Mouse (Mus musculus): Measurements from ENCODE around the gene Pcca. TPM values are rescaled to one million over a fixed set of nuclear protein-coding genes. Genes with fewer than 3 reads are reported as not detected.

The Pcca gene
- polyA plus RNA-seq, 1 experiment = 18.8 TPM

GRCm38 (mm10) chr14:122700333-122700732, 166.2 kb downstream of the Pcca start:
- Histone ChIP-seq H3ac (ENCODE audit: control insufficient read depth, insufficient read length) (no peak overlapping the region), H3K4me2 (ENCODE audit: low read depth) (no peak overlapping the region), H3K4me3 (no peak overlapping the region), H3K36me3 (ENCODE audit: control insufficient read depth, insufficient read depth) (no peaks in the 10 kb centered on the region), H3K27me3 (ENCODE audit: control insufficient read depth, insufficient read depth, insufficient read length) (no peaks in the 10 kb centered on the region), H3K79me2 (ENCODE audit: control insufficient read depth, insufficient read depth) (no peaks in the 10 kb centered on the region)
- TF ChIP-seq POLR2AphosphoS2 (IDR thresholded peaks at IDR 0.05; ENCODE audit: insufficient read length, low read depth) (no peak), E2F4 (IDR thresholded peaks at IDR 0.05; ENCODE audit: insufficient read depth) (no peak), POLR2A (IDR thresholded peaks at IDR 0.05; ENCODE audit: insufficient read length, low read depth) (no peak), REST (IDR thresholded peaks at IDR 0.05; ENCODE audit: insufficient read depth, insufficient read length) (no peak), CEBPB (IDR thresholded peaks at IDR 0.05; ENCODE audit: insufficient read depth, poor library complexity, severe bottlenecking) (no peak), SRF (IDR thresholded peaks at IDR 0.05; ENCODE audit: control insufficient read depth, insufficient read length, low read depth) (no peak)

GRCm38 (mm10) chr14:122713793-122714192, 179.7 kb downstream of the Pcca start:
- Histone ChIP-seq H3K4me3 (peak overlapping the region; percentile 7), H3K27me3 (ENCODE audit: control insufficient read depth, insufficient read depth, insufficient read length) (no peaks in the 10 kb centered on the region), H3K79me2 (ENCODE audit: control insufficient read depth, insufficient read depth) (no peaks in the 10 kb centered on the region), H3K36me3 (ENCODE audit: control insufficient read depth, insufficient read depth) (no peaks in the 10 kb centered on the region), H3K4me2 (ENCODE audit: low read depth) (peak overlapping the region; percentile 44), H3ac (ENCODE audit: control insufficient read depth, insufficient read length) (no peak overlapping the region)
- TF ChIP-seq CEBPB (IDR thresholded peaks at IDR 0.05; ENCODE audit: insufficient read depth, poor library complexity, severe bottlenecking) = peak; percentile 55; the same call in 1 of the 2 replicates
- TF ChIP-seq MYOD1 (IDR thresholded peaks at IDR 0.05; ENCODE audit: control insufficient read depth in 1 of 3, insufficient read length in 2 of 3, low read depth in 2 of 3) = no peak

GRCm38 (mm10) chr14:122714911-122715310, 180.8 kb downstream of the Pcca start:
- peak overlapping the region; percentile 44 for H3K4me2 ChIP-seq (ENCODE audit: low read depth)
- H3K79me2 ChIP-seq (ENCODE audit: control insufficient read depth, insufficient read depth) = no peaks in the 10 kb centered on the region
- H3K27me3 ChIP-seq (ENCODE audit: control insufficient read depth, insufficient read depth, insufficient read length) = no peaks in the 10 kb centered on the region
- TF ChIP-seq CEBPB (IDR thresholded peaks at IDR 0.05; ENCODE audit: insufficient read depth, poor library complexity, severe bottlenecking) (no peak), E2F4 (IDR thresholded peaks at IDR 0.05; ENCODE audit: insufficient read depth) (no peak), MYOD1 (IDR thresholded peaks at IDR 0.05; ENCODE audit: control insufficient read depth in 1 of 3, insufficient read length in 2 of 3, low read depth in 2 of 3) (no peak), REST (IDR thresholded peaks at IDR 0.05; ENCODE audit: insufficient read depth, insufficient read length) (no peak), MAX (IDR thresholded peaks at IDR 0.05; ENCODE audit: low read depth) (no peak)
- no peaks in the 10 kb centered on the region for H3K36me3 ChIP-seq (ENCODE audit: control insufficient read depth, insufficient read depth)
- H3ac ChIP-seq (ENCODE audit: control insufficient read depth, insufficient read length) = no peak overlapping the region
- peak overlapping the region; percentile 7 for H3K4me3 ChIP-seq

GRCm38 (mm10) chr14:122716057-122716456, 181.9 kb downstream of the Pcca start:
- Histone ChIP-seq H3K27me3 (ENCODE audit: control insufficient read depth, insufficient read depth, insufficient read length) (no peaks in the 10 kb centered on the region), H3K4me3 (no peak overlapping the region), H3ac (ENCODE audit: control insufficient read depth, insufficient read length) (no peak overlapping the region), H3K4me2 (ENCODE audit: low read depth) (no peak overlapping the region), H3K36me3 (ENCODE audit: control insufficient read depth, insufficient read depth) (no peaks in the 10 kb centered on the region), H3K79me2 (ENCODE audit: control insufficient read depth, insufficient read depth) (no peaks in the 10 kb centered on the region)
- TF ChIP-seq MYOG (IDR thresholded peaks at IDR 0.05; ENCODE audit: control insufficient read depth in 1 of 3, insufficient read depth in 1 of 3, insufficient read length in 2 of 3, low read depth in 2 of 3) (no peak), TCF3 (IDR thresholded peaks at IDR 0.05; ENCODE audit: insufficient read length, low read depth) (no peak), MAX (IDR thresholded peaks at IDR 0.05; ENCODE audit: low read depth) (no peak), E2F4 (IDR thresholded peaks at IDR 0.05; ENCODE audit: insufficient read depth) (no peak), MYOD1 (IDR thresholded peaks at IDR 0.05; ENCODE audit: control insufficient read depth in 1 of 3, insufficient read length in 2 of 3, low read depth in 2 of 3) (no peak), TCF12 (IDR thresholded peaks at IDR 0.05; ENCODE audit: insufficient read depth, poor library complexity, severe bottlenecking) (no peak), REST (IDR thresholded peaks at IDR 0.05; ENCODE audit: insufficient read depth, insufficient read length) (no peak), SRF (IDR thresholded peaks at IDR 0.05; ENCODE audit: control insufficient read depth, insufficient read length, low read depth) (no peak), CEBPB (IDR thresholded peaks at IDR 0.05; ENCODE audit: insufficient read depth, poor library complexity, severe bottlenecking) (no peak), USF1 (IDR thresholded peaks at IDR 0.05; ENCODE audit: low read depth) (no peak), POLR2AphosphoS2 (IDR thresholded peaks at IDR 0.05; ENCODE audit: insufficient read length, low read depth) (no peak), POLR2A (IDR thresholded peaks at IDR 0.05; ENCODE audit: insufficient read length, low read depth) (no peak)

GRCm38 (mm10) chr14:122719496-122720080, 185.5 kb downstream of the Pcca start:
- TF ChIP-seq TCF3 (IDR thresholded peaks at IDR 0.05; ENCODE audit: insufficient read length, low read depth) (no peak), E2F4 (IDR thresholded peaks at IDR 0.05; ENCODE audit: insufficient read depth) (no peak), TCF12 (IDR thresholded peaks at IDR 0.05; ENCODE audit: insufficient read depth, poor library complexity, severe bottlenecking) (no peak), REST (IDR thresholded peaks at IDR 0.05; ENCODE audit: insufficient read depth, insufficient read length) (no peak), MYOD1 (IDR thresholded peaks at IDR 0.05; ENCODE audit: control insufficient read depth in 1 of 3, insufficient read length in 2 of 3, low read depth in 2 of 3) (no peak), MAX (IDR thresholded peaks at IDR 0.05; ENCODE audit: low read depth) (no peak), POLR2AphosphoS2 (IDR thresholded peaks at IDR 0.05; ENCODE audit: insufficient read length, low read depth) (no peak), CEBPB (IDR thresholded peaks at IDR 0.05; ENCODE audit: insufficient read depth, poor library complexity, severe bottlenecking) (no peak), USF1 (IDR thresholded peaks at IDR 0.05; ENCODE audit: low read depth) (no peak), MYOG (IDR thresholded peaks at IDR 0.05; ENCODE audit: control insufficient read depth in 1 of 3, insufficient read depth in 1 of 3, insufficient read length in 2 of 3, low read depth in 2 of 3) (no peak), SRF (IDR thresholded peaks at IDR 0.05; ENCODE audit: control insufficient read depth, insufficient read length, low read depth) (no peak), POLR2A (IDR thresholded peaks at IDR 0.05; ENCODE audit: insufficient read length, low read depth) (no peak)
- Histone ChIP-seq H3K4me3 (no peak overlapping the region), H3K4me2 (ENCODE audit: low read depth) (no peak overlapping the region), H3K36me3 (ENCODE audit: control insufficient read depth, insufficient read depth) (no peaks in the 10 kb centered on the region), H3K27me3 (ENCODE audit: control insufficient read depth, insufficient read depth, insufficient read length) (no peaks in the 10 kb centered on the region), H3ac (ENCODE audit: control insufficient read depth, insufficient read length) (no peak overlapping the region), H3K79me2 (ENCODE audit: control insufficient read depth, insufficient read depth) (no peaks in the 10 kb centered on the region)

All from myocyte (in vitro differentiated cells).